In genomic region chr10:92219310-92219709, GRCm38 (mm10) we compare ENCODE assay signal across 21 mouse cellular contexts.
"Had no signal": no experiment of that assay in that cellular context is flagged by ENCODE, and none has a peak within 500 bp of the region (broad histone marks: within the 10 kb centered on the region; RNA-seq: fewer than 3 reads in every experiment).

No protein-coding gene starts in this region.

- DNase-seq: kidney, adult 9 months; kidney, postnatal 25 days; layer of hippocampus, adult 9-11 months; liver; liver, embryonic 13.5 days; lung, postnatal 14 days; retina, postnatal 1 day; right cerebral cortex, postnatal 25 days; spleen, adult 18-20 months; thymus, postnatal 25 days had no signal

- H3K4me2 ChIP-seq: limb, embryonic 13.5 days; liver, embryonic 13.5 days; midbrain, embryonic 13.5 days; neural tube, embryonic 13.5 days had no signal

- H3K27me3 ChIP-seq: limb, embryonic 13.5 days; liver, embryonic 13.5 days; megakaryocyte, embryonic 14.5 days; midbrain, embryonic 13.5 days; neural tube, embryonic 13.5 days had no signal

- H3K27ac ChIP-seq: layer of hippocampus, adult 2 months; limb, embryonic 10.5 days; limb, embryonic 13.5 days; liver, embryonic 13.5 days; midbrain, embryonic 10.5 days; midbrain, embryonic 13.5 days; neural tube, embryonic 13.5 days had no signal

- ATAC-seq: hindbrain, embryonic 16.5 days; intestine, postnatal 0 days; midbrain, embryonic 13.5 days; midbrain, embryonic 16.5 days had no signal

- H3K36me3 ChIP-seq: limb, embryonic 10.5 days; limb, embryonic 13.5 days; liver, embryonic 13.5 days; midbrain, embryonic 10.5 days; midbrain, embryonic 13.5 days; neural tube, embryonic 13.5 days had no signal

- H3K9me3 ChIP-seq: limb, embryonic 10.5 days; limb, embryonic 13.5 days; liver, embryonic 13.5 days; midbrain, embryonic 10.5 days; midbrain, embryonic 13.5 days; neural tube, embryonic 13.5 days had no signal

- H3K4me1 ChIP-seq: limb, embryonic 10.5 days; limb, embryonic 13.5 days; liver, embryonic 13.5 days; megakaryocyte, embryonic 14.5 days; midbrain, embryonic 10.5 days; midbrain, embryonic 13.5 days; neural tube, embryonic 13.5 days had no signal

- H3K4me3 ChIP-seq: layer of hippocampus, adult 2 months; limb, embryonic 10.5 days; limb, embryonic 13.5 days; liver, embryonic 13.5 days; megakaryocyte, embryonic 14.5 days; midbrain, embryonic 10.5 days; midbrain, embryonic 13.5 days; myocyte; neural tube, embryonic 13.5 days had no signal

- H3K9ac ChIP-seq: limb, embryonic 13.5 days; liver, embryonic 13.5 days; midbrain, embryonic 13.5 days; neural tube, embryonic 13.5 days had no signal
